Mouse (Mus musculus) liver, embryonic 12.5 days (tissue): Measurements from ENCODE around the gene Ptprf. TPM values are rescaled to one million over a fixed set of nuclear protein-coding genes. Genes with fewer than 3 reads are reported as not detected.

Experiments used
- ATAC-seq: fragments of 200-750 bp; cut with Nextera tagmentation; 2 replicates; pipeline ENCODE4 v1.8.0; 2017; ENCODE audit warnings: moderate number of reproducible peaks, mild to moderate bottlenecking, moderate library complexity
- H3K27ac ChIP-seq: fragments of 300-500 bp; sonication (generic); 2 replicates; pipeline ENCODE4 v1.5.1; 2016; ENCODE audit warnings: mild to moderate bottlenecking
- H3K27me3 ChIP-seq: fragments of 300-500 bp; sonication (generic); replicated peaks from 2 replicates; pipeline ENCODE4 v1.6.1; 2016; ENCODE audit warnings: mild to moderate bottlenecking, moderate library complexity
- H3K36me3 ChIP-seq: fragments of 300-500 bp; sonication (generic); 2 replicates; pipeline ENCODE4 v1.6.1; 2016; ENCODE audit warnings: mild to moderate bottlenecking, moderate library complexity
- H3K4me1 ChIP-seq: fragments of 300-500 bp; sonication (generic); 2 replicates; pipeline ENCODE4 v1.6.1; 2016
- H3K4me2 ChIP-seq: fragments of 300-500 bp; sonication (generic); 2 replicates; pipeline ENCODE4 v1.6.1; 2016; ENCODE audit warnings: mild to moderate bottlenecking, moderate library complexity
- H3K4me3 ChIP-seq: fragments of 300-500 bp; sonication (generic); 2 replicates; pipeline ENCODE4 v1.5.1; 2016; ENCODE audit warnings: mild to moderate bottlenecking, moderate library complexity
- H3K9ac ChIP-seq: fragments of 300-500 bp; sonication (generic); 2 replicates; pipeline ENCODE4 v1.6.1; 2016; ENCODE audit warnings: mild to moderate bottlenecking, moderate library complexity
- H3K9me3 ChIP-seq: fragments of 300-500 bp; sonication (generic); replicated peaks from 2 replicates; pipeline ENCODE4 v1.6.1; 2016; ENCODE audit warnings: mild to moderate bottlenecking, moderate library complexity
- WGBS: fragments of 180-500 bp; shearing (Covaris S2); methylation state at CpG from one replicate; pipeline ENCODE4 v1.1.7; 2016; ENCODE audit not compliant: insufficient replicate concordance; 5-methylcytosine and 5-hydroxymethylcytosine counted together
- microRNA-seq: library from miRNA; unstranded; fragments of <30 nt; microRNA quantifications from one replicate; pipeline ENCODE4, GENCODE M21; 2017
- polyA plus RNA-seq: library from polyadenylated mRNA; unstranded; fragments of >200 nt; fragmentation: Nextera tagmentation; extraction: Ambion mirVana; gene quantifications from 2 replicates; pipeline ENCODE4 v1.2.1, GENCODE M21; 2016

Ptprf gene
- polyA plus RNA-seq, 1 experiment from 2014 or later: 19.3 TPM

- Histone ChIP-seq H3K4me1 (peaks cover 16% of the 10 kb centered on the region), H3K27me3 (no peaks in the 10 kb centered on the region), H3K4me3 (peak overlapping the region; percentile 75), H3K36me3 (peaks cover 19% of the 10 kb centered on the region), H3K4me2 (peak overlapping the region; percentile 90), H3K9ac (peak overlapping the region; percentile 79), H3K27ac (peak overlapping the region; percentile 89), H3K9me3 (no peaks in the 10 kb centered on the region)
- ATAC-seq: no peak
- WGBS: 19% methylated on average over 17 of the region's 17 CpGs
These were observed 110.7 kb downstream of the Ptprf start for GRCm38 (mm10) chr4:118180301-118181080.

GRCm38 (mm10) chr4:118179467-118180300 is 111.5 kb downstream of the Ptprf start, which contains the start of gene Kdm4a:
Gene Kdm4a (minus strand): TSS chr4:118180043.
- peak within 1 kb of the TSS; percentile 90 for H3K4me2 ChIP-seq
- H3K27ac ChIP-seq: peak within 1 kb of the TSS; percentile 89
- H3K4me1 ChIP-seq: peaks cover 16% of the 10 kb centered on the region
- peak within 1 kb of the TSS; percentile 75 for H3K4me3 ChIP-seq
- H3K27me3 ChIP-seq: no peaks in the 10 kb centered on the region
- peak; percentile 99 for ATAC-seq
- H3K9ac ChIP-seq: peak within 1 kb of the TSS; percentile 79
- no peaks in the 10 kb centered on the region for H3K9me3 ChIP-seq
- under 1% methylated on average over 38 of the region's 38 CpGs for WGBS
- H3K36me3 ChIP-seq: peaks cover 28% of the 10 kb centered on the region

- ATAC-seq: no peak
- 1% methylated on average over 12 of the region's 12 CpGs for WGBS
- H3K4me2 ChIP-seq: peak overlapping the region; percentile 90
- H3K27me3 ChIP-seq: no peaks in the 10 kb centered on the region
- no peaks in the 10 kb centered on the region for H3K9me3 ChIP-seq
- H3K4me1 ChIP-seq: peaks cover 16% of the 10 kb centered on the region
- peaks cover 34% of the 10 kb centered on the region for H3K36me3 ChIP-seq
- H3K9ac ChIP-seq: peak overlapping the region; percentile 79
- H3K4me3 ChIP-seq: peak overlapping the region; percentile 75
- peak overlapping the region; percentile 89 for H3K27ac ChIP-seq
These were observed 112.2 kb downstream of the Ptprf start for GRCm38 (mm10) chr4:118178952-118179466.

GRCm38 (mm10) chr4:118172461-118172860 is 118.7 kb downstream of the Ptprf start:
- H3K4me3 ChIP-seq: no peak overlapping the region
- 91% methylated on average over 12 of the region's 12 CpGs for WGBS
- no peak overlapping the region for H3K9ac ChIP-seq
- peaks cover 99% of the 10 kb centered on the region for H3K36me3 ChIP-seq
- H3K9me3 ChIP-seq: no peaks in the 10 kb centered on the region
- H3K4me2 ChIP-seq: no peak overlapping the region
- no peaks in the 10 kb centered on the region for H3K4me1 ChIP-seq
- H3K27me3 ChIP-seq: no peaks in the 10 kb centered on the region
- ATAC-seq: no peak
- H3K27ac ChIP-seq: no peak overlapping the region

GRCm38 (mm10) chr4:118171006-118171405 is 120.2 kb downstream of the Ptprf start:
- H3K9me3 ChIP-seq: no peaks in the 10 kb centered on the region
- H3K4me2 ChIP-seq: no peak overlapping the region
- H3K27ac ChIP-seq: no peak overlapping the region
- H3K27me3 ChIP-seq: no peaks in the 10 kb centered on the region
- no peaks in the 10 kb centered on the region for H3K4me1 ChIP-seq
- H3K4me3 ChIP-seq: no peak overlapping the region
- 73% methylated on average over 9 of the region's 9 CpGs for WGBS
- no peak for ATAC-seq
- H3K36me3 ChIP-seq: peaks cover 99% of the 10 kb centered on the region
- no peak overlapping the region for H3K9ac ChIP-seq

- no peaks in the 10 kb centered on the region for H3K27me3 ChIP-seq
- no peak overlapping the region for H3K4me3 ChIP-seq
- H3K9me3 ChIP-seq: no peaks in the 10 kb centered on the region
- H3K4me2 ChIP-seq: no peak overlapping the region
- no peaks in the 10 kb centered on the region for H3K4me1 ChIP-seq
- no peak for ATAC-seq
- H3K9ac ChIP-seq: no peak overlapping the region
- WGBS: 85% methylated on average over 12 of the region's 12 CpGs
- no peak overlapping the region for H3K27ac ChIP-seq
- peaks cover 98% of the 10 kb centered on the region for H3K36me3 ChIP-seq
These were observed 129.1 kb downstream of the Ptprf start for GRCm38 (mm10) chr4:118162123-118162522.

Small RNA genes lying within 50 kb of the gene (microRNA-seq; reads per million reads assigned to microRNA genes)
- gene Mir7226: 1.1 reads per million

Other genes starting within 250 kb of the Ptprf start
- 2.0 and 2.9 TPM in 2 replicates for gene St3gal3, start 156.5 kb downstream of the Ptprf start, polyA plus RNA-seq
- 11.2 and 12.8 TPM in 2 replicates for gene Kdm4a, start 111.4 kb downstream of the Ptprf start, polyA plus RNA-seq
- gene Szt2, start 117.9 kb upstream of the Ptprf start, polyA plus RNA-seq: 4.8 and 4.9 TPM in 2 replicates
- gene Med8, start 117.9 kb upstream of the Ptprf start, polyA plus RNA-seq: 105 and 109 TPM in 2 replicates
- 117 and 127 TPM in 2 replicates for gene Elovl1, start 136.7 kb upstream of the Ptprf start, polyA plus RNA-seq
- 240 and 250 TPM in 2 replicates for gene Cdc20, start 145.9 kb upstream of the Ptprf start, polyA plus RNA-seq
- gene Mpl, start 166.1 kb upstream of the Ptprf start, polyA plus RNA-seq: 17.4 and 19.4 TPM in 2 replicates
- 11.0 and 11.3 TPM in 2 replicates for gene Tie1, start 198.7 kb upstream of the Ptprf start, polyA plus RNA-seq
- gene 2610528J11Rik, start 235.6 kb upstream of the Ptprf start, polyA plus RNA-seq: 4.5 and 4.9 TPM in 2 replicates